Mouse (Mus musculus) small intestine, adult 2 months (tissue): ENCODE results near the gene 4930518I15Rik.

Experiments
- CTCF ChIP-seq: fragments of 200-500 bp; IDR thresholded peaks from 2 replicates; pipeline ENCODE4 v1.5.1; 2012; ENCODE audit warnings: low read depth, mild to moderate bottlenecking, control low read depth, inconsistent platforms, low read length, moderate library complexity, mixed read lengths; ENCODE audit not compliant: insufficient replicate concordance, insufficient read length; ENCODE audit errors: extremely low read depth
- POLR2A ChIP-seq: fragments of 200-500 bp; IDR thresholded peaks from 2 replicates; pipeline ENCODE4 v1.6.1; 2012; ENCODE audit warnings: low read depth, mild to moderate bottlenecking, control low read depth, inconsistent platforms, low read length, moderate library complexity

DNA sequence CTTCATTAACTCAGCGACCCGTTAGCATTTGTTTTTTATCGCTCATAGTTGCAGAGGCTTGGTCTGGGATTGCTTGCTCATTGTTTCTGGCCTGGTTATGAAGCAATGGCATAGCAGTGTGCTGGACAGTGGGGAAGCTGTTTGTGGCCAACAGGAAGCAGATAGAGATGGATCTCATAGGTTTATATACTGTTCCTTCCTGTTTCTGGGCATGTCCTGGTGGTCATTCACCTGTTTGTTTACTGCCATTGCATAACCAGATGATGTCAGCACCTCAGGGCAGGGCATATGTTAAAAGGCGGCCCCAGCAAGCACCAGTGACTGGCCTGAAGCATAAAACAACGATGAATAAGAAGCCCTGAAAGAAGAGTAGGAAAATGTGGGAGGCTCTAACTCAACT is 7.2 kb downstream of the 4930518I15Rik start:
- TF ChIP-seq POLR2A (no peak), CTCF (no peak)
